Mouse (Mus musculus) splenic B cell, adult 2 months (primary cell): ENCODE data around the gene Tbx3.

ENCODE experiments used
- DNase-seq: peaks from one replicate; pipeline ENCODE4 v3.0.0-alpha.2; 2011; ENCODE audit warnings: low read depth, low spot score
- H3K27me3 ChIP-seq: 2 replicates; pipeline ENCODE4 v1.6.1; 2012; ENCODE audit warnings: mild to moderate bottlenecking, low read length, moderate library complexity, mixed read lengths; ENCODE audit not compliant: control insufficient read depth, poor library complexity, insufficient read depth, severe bottlenecking
- H3K36me3 ChIP-seq: 2 replicates; pipeline ENCODE4 v1.6.1; 2012; ENCODE audit warnings: mild to moderate bottlenecking, low read length, moderate library complexity, mixed read lengths; ENCODE audit not compliant: control insufficient read depth, poor library complexity, insufficient read depth, severe bottlenecking

Tbx3 gene

GRCm38 (mm10) chr5:119668913-119669411, 1.5 kb upstream of the Tbx3 start:
- H3K36me3 ChIP-seq: no peaks in the 10 kb centered on the region
- H3K27me3 ChIP-seq: peaks cover 2% of the 10 kb centered on the region; the same call in 1 of the 2 replicates
- no peak for DNase-seq

- Histone ChIP-seq H3K36me3 (no peaks in the 10 kb centered on the region), H3K27me3 (peaks cover 2% of the 10 kb centered on the region; the same call in 1 of the 2 replicates)
- DNase-seq: no peak
Observed at GRCm38 (mm10) chr5:119669741-119670565, 516 bp upstream of the Tbx3 start.

- Histone ChIP-seq H3K36me3 (no peaks in the 10 kb centered on the region), H3K27me3 (peaks cover under 1% of the 10 kb centered on the region; the same call in 1 of the 2 replicates)
- no peak for DNase-seq
Observed at GRCm38 (mm10) chr5:119671124-119671801, 794 bp downstream of the Tbx3 start.

DNA sequence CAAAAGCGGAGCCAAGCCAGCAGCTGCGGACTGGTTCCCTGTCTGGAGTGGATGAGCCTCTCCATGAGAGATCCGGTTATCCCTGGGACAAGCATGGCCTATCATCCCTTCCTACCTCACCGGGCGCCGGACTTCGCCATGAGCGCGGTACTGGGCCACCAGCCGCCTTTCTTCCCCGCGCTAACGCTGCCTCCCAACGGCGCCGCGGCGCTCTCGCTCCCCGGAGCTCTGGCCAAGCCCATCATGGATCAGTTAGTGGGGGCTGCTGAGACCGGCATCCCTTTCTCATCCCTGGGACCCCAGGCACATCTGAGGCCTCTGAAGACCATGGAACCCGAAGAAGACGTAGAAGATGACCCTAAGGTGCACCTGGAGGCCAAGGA, 1.5 kb downstream of the Tbx3 start:
- Histone ChIP-seq H3K27me3 (no peaks in the 10 kb centered on the region), H3K36me3 (no peaks in the 10 kb centered on the region)
- no peak for DNase-seq

DNA sequence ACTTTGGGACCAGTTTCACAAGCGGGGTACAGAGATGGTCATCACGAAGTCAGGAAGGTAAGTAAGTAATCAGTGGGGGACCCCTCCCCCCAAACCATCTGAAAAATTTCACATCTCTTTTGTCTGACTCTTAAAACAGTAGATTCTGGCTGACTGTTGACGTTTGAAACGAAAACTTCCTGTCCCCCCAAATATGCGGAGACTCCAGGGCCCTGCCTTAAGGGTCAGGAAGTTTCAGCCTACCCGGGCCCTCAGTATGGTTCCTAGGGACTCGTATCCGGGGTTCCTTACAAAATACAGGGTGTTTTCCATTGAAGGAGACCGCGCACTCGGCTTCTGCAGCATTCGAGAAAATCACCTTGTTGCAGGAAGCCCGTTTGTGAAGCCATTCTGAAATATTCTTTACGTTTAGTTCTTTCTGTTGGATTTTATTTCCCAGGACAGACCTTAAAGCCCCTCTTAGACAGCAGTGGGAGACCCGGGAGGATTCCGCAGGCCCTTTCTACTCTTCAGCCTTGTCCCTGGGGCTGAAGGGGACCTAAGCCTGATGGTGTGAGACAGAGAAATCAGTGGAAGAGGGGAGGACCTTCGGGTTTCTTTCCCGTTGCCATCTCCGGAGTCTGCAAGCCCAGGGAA, 2.0 kb downstream of the Tbx3 start:
- Histone ChIP-seq H3K36me3 (no peaks in the 10 kb centered on the region), H3K27me3 (no peaks in the 10 kb centered on the region)
- DNase-seq: no peak

- no peak for DNase-seq
- Histone ChIP-seq H3K27me3 (no peaks in the 10 kb centered on the region), H3K36me3 (no peaks in the 10 kb centered on the region)
Observed at GRCm38 (mm10) chr5:119672984-119673600, 2.6 kb downstream of the Tbx3 start.

DNA sequence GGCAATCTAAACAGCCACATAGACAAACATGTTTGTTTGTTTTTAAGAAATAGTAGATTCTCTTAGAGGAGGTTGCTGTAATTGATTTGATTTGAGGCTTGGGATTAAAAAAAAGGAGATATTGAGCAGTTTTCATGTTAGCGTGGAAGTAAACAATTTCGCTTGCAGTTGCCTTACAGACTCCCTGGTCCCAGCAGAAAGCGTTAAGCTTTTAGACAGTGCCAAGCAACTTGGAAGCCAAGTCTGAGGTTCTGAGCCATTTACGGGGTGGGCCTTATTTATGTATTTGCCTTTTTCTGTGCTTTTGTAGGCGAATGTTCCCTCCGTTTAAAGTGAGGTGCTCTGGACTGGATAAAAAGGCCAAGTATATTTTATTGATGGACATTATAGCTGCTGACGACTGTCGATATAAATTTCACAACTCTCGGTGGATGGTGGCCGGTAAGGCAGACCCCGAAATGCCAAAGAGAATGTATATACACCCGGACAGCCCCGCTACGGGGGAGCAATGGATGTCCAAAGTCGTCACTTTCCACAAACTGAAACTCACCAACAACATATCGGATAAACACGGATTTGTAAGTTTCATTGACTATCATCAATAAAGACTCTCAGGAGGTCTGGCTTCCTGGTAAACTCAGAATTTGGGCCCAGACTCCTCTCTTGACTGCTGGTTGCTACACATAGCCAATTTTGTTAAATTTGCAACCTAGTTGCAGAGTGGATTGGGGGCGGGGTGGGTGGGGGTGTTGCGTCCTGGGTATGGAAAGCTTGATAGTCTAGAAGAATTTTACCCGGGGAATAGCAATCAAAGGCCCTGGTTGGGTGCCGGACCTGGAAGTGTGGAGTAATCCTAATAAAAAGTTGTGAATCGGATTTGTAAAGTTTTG, 3.5 kb downstream of the Tbx3 start:
- Histone ChIP-seq H3K36me3 (no peaks in the 10 kb centered on the region), H3K27me3 (no peaks in the 10 kb centered on the region)
- DNase-seq: no peak

DNA sequence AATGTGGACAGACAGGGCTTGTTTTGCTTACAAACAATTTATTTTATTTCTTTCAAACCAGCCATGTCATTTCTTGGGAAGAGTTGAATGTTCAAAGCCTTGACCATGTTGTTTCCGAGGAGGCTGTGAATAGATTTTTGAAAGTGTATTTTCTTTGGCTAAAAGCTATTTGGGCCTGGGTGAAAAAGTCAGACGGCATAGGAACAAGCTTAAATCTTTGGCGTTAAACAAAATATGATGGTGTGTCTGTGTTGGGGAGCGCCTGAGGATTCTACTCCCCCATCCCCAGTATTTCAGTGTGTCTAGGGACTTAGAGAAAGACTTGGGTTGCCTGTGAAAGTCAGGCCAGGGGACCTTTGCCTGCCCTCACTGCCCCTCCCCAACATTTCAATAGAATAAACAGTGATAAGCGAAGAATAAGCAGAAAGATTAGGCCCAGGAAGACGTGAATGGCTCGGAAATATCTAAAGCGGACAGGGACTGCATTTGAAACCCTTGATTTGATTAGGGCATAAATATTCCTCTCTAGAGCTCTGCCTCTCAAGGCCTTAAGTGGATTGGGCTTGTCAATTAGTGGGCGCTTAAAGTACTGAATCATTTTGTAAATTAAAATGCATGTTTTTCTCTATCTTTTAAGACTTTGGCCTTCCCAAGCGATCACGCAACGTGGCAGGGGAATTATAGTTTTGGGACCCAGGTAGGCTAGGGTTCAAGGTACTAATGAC, 4.3 kb downstream of the Tbx3 start:
- no peaks in the 10 kb centered on the region for H3K36me3 ChIP-seq

DNA sequence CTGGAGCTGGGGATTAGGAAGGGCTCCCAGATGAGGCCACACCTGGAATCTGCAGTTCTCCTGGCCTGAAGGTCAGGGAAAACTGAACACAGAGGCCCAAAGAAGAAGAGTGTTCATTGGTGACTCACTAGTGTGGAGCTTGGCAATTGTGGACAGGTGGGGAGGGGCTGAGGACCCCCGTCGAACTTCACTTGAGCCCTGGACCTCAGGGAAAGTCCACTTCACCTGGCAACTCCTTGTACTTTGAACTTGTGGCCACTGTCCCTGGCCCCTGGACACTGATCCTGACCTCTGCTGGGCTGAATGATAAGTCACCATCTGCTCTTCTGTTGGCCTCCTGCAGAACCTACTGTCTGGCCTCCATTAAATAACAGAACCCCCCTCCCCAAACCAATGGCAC, 5.8 kb downstream of the Tbx3 start:
- Histone ChIP-seq H3K27me3 (no peaks in the 10 kb centered on the region), H3K36me3 (no peaks in the 10 kb centered on the region)
- no peak for DNase-seq

More for the DNA sequence above, 4.3 kb downstream of the Tbx3 start:
- no peak for DNase-seq
- H3K27me3 ChIP-seq: no peaks in the 10 kb centered on the region

GRCm38 (mm10) chr5:119678516-119678915, 8.0 kb downstream of the Tbx3 start:
- Histone ChIP-seq H3K36me3 (no peaks in the 10 kb centered on the region), H3K27me3 (no peaks in the 10 kb centered on the region)
- DNase-seq: no peak

DNA sequence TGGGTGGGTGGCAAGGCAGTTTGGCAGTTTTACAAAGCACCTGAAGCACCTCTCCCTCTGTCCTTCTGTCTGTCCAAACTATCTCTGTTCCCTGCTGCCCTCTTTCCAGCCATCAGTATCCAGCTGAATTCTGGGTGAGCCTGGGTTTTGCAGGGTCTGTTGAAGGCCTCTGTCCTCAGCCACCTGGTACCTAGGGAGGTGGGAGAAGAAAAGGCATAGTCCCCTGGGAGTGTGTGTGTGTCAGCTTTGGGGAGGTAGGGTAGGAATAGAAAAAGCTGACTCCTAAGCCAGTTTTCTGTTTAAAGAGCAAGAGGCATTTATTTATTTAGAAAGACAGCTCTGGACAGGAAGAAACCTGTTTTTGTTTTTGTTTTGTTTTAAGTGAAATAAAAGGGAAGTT, 8.6 kb downstream of the Tbx3 start:
- H3K36me3 ChIP-seq: no peaks in the 10 kb centered on the region
- H3K27me3 ChIP-seq: no peaks in the 10 kb centered on the region

DNA sequence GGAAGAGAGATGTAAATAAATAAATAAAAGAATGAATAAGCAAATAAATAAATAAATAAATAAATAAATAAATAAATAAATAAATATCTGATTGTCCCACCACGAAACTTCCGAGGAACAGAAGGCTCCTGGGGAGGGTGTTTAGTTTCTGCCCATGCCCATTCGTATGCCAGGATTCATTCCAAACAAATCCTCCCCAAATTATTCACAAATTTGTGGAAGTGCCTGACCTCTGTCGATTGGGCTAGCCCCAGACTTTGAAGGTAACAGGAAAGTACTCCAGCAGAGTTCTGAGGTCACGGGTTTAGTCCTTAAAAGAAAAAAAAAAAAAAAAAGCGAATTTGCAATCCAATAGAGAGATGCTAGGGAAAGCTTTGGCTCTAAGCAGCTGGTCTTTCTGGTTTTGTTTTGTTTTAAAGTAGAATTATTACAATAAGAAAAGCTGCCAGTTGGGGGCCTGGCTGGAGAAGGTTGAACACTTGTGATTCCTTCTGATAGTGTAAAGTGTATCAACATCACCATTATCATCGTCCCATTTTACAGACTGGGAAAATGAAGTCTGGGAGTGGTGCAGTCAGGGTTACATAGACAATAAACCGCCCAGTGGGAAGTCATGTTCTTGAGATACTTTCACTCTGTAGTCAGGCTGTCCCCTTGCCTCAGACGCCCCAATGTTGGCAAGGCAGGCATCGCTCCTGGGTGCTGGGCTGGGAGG, 9.3 kb downstream of the Tbx3 start:
- DNase-seq: no peak
- Histone ChIP-seq H3K36me3 (no peaks in the 10 kb centered on the region), H3K27me3 (no peaks in the 10 kb centered on the region)

More for the DNA sequence above, 8.6 kb downstream of the Tbx3 start:
- DNase-seq: no peak
